Mouse (Mus musculus) skeletal muscle tissue, postnatal 0 days (tissue): Measurements from ENCODE around the gene F830045P16Rik. TPM values are rescaled to one million over a fixed set of nuclear protein-coding genes. Genes with fewer than 3 reads are reported as not detected.

Experiments
- polyA plus RNA-seq: library from polyadenylated mRNA; unstranded; fragments of >200 nt; fragmentation: Nextera tagmentation; extraction: Ambion mirVana; gene quantifications from 2 replicates; pipeline ENCODE4 v1.2.1, GENCODE M21; 2015

Gene F830045P16Rik
- polyA plus RNA-seq = 0.17 TPM in 1 of 2 replicates, not detected in the other

GRCm38 (mm10) chr2:129536377-129536776, at the start of gene F830045P16Rik:
TSS of gene F830045P16Rik (minus strand) at chr2:129536602.

Other genes starting within 250 kb of the F830045P16Rik start
- gene Ckap2l, start 239.4 kb downstream of the F830045P16Rik start, polyA plus RNA-seq = 9.3 and 11.1 TPM in 2 replicates
- gene Il1a, start 226.6 kb downstream of the F830045P16Rik start, polyA plus RNA-seq = 0.10 and 0.41 TPM in 2 replicates
- gene Il1b, start 165.5 kb downstream of the F830045P16Rik start, polyA plus RNA-seq = 0.18 and 0.38 TPM in 2 replicates
- 17.3 and 21.4 TPM in 2 replicates for gene Sirpa, start 56.2 kb upstream of the F830045P16Rik start, polyA plus RNA-seq
- not detected in 2 replicates for gene Pdyn, start 163.2 kb upstream of the F830045P16Rik start, polyA plus RNA-seq